Mouse (Mus musculus) limb, embryonic 14.5 days (tissue): Measurements from ENCODE around the gene Lig3. TPM values are rescaled to one million over a fixed set of nuclear protein-coding genes. Genes with fewer than 3 reads are reported as not detected.

Experiments used
- ATAC-seq: fragments of 200-750 bp; cut with Nextera tagmentation; 2 replicates; pipeline ENCODE4 v1.8.0; 2017; ENCODE audit warnings: low read depth, moderate number of reproducible peaks, moderate TSS enrichment; ENCODE audit not compliant: low FRiP score
- DNase-seq: peaks from one replicate; pipeline ENCODE4 v3.0.0-alpha.2; 2015; ENCODE audit warnings: low spot score
- H3K27ac ChIP-seq: fragments of 300-500 bp; sonication (generic); replicated peaks from 2 replicates; pipeline ENCODE4 v1.5.1; 2014; ENCODE audit warnings: low read depth, mild to moderate bottlenecking, low read length, moderate library complexity, mixed read lengths
- H3K27me3 ChIP-seq: fragments of 300-500 bp; sonication (generic); 2 replicates; pipeline ENCODE4 v1.6.1; 2014; ENCODE audit warnings: low read length, mixed read lengths; ENCODE audit not compliant: control insufficient read depth, insufficient read depth
- H3K36me3 ChIP-seq: fragments of 300-500 bp; sonication (generic); 2 replicates; pipeline ENCODE4 v1.6.1; 2014; ENCODE audit warnings: mild to moderate bottlenecking, low read length, moderate library complexity, mixed read lengths; ENCODE audit not compliant: control insufficient read depth, insufficient read depth
- H3K4me1 ChIP-seq: fragments of 300-500 bp; sonication (generic); 2 replicates; pipeline ENCODE4 v1.6.1; 2014; ENCODE audit warnings: antibody characterized with exemption, low read length, mixed read lengths; ENCODE audit not compliant: control insufficient read depth, insufficient read depth
- H3K4me2 ChIP-seq: fragments of 300-500 bp; sonication (generic); replicated peaks from 2 replicates; pipeline ENCODE4 v1.6.1; 2014; ENCODE audit warnings: low read depth, mild to moderate bottlenecking, low read length, moderate library complexity; ENCODE audit not compliant: severe bottlenecking
- H3K4me3 ChIP-seq: fragments of 300-500 bp; sonication (generic); replicated peaks from 2 replicates; pipeline ENCODE4 v1.5.1; 2014; ENCODE audit warnings: low read length
- H3K9ac ChIP-seq: fragments of 300-500 bp; sonication (generic); 2 replicates; pipeline ENCODE4 v1.6.1; 2014; ENCODE audit warnings: mild to moderate bottlenecking, low read depth, low read length, moderate library complexity; ENCODE audit not compliant: severe bottlenecking
- H3K9me3 ChIP-seq: fragments of 300-500 bp; sonication (generic); 2 replicates; pipeline ENCODE4 v1.6.1; 2016; ENCODE audit warnings: low read length; ENCODE audit not compliant: control insufficient read depth
- POLR2A ChIP-seq: fragments of 200-500 bp; IDR thresholded peaks from 2 replicates; pipeline ENCODE4 v1.8.0; 2012; ENCODE audit warnings: inconsistent platforms, mild to moderate bottlenecking, moderate library complexity, borderline replicate concordance; ENCODE audit not compliant: insufficient read depth, insufficient read length; ENCODE audit errors: extremely low read depth
- WGBS: fragments of 180-500 bp; shearing (Covaris S2); extraction: QIAGEN DNeasy Blood & Tissue Kit; methylation state at CpG from one replicate; pipeline ENCODE4 v1.1.7; 2014; 5-methylcytosine and 5-hydroxymethylcytosine counted together
- polyA plus RNA-seq, 2 experiments: library from polyadenylated mRNA; depleted of rRNA in 1 of 2; stranded (reverse) in 1 of 2; unstranded in 1 of 2; fragments of >200 nt; fragmentation: Nextera tagmentation in 1 of 2; extraction: Ambion mirVana in 1 of 2; gene quantifications; 2 replicates each; pipeline versions ENCODE4 v1.2.1 to v1.2.3; 2012 to 2014

Gene Lig3
- polyA plus RNA-seq, 2 experiments = 35.8 to 38.6 TPM

DNA sequence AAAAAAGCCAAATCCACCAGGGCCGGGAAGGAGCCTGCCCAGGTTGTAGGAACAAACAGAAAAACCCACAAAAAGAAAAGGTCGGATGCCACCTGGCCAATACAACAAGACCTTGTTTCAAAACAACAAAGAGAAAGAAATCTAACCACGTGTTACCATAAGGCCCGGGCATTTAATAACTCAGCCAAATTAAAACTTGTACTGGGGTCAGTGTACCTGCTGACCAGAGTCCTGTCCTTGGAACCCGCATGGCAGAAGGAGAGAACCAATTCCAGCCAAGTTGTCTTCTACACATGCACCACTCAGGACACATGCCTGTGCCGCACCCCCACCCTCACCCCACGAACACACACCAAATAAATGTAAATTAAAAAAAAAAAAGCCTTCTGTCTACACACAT lies 72.0 kb downstream of the Lig3 start:
- ATAC-seq (no peak), DNase-seq (no peak)
- Histone ChIP-seq H3K9me3 (no peaks in the 10 kb centered on the region), H3K27me3 (no peaks in the 10 kb centered on the region), H3K36me3 (no peaks in the 10 kb centered on the region), H3K4me1 (peaks cover 8% of the 10 kb centered on the region), H3K27ac (no peak overlapping the region), H3K9ac (no peak overlapping the region), H3K4me3 (no peak overlapping the region), H3K4me2 (no peak overlapping the region)
- no peak for TF ChIP-seq POLR2A
- WGBS = 79% methylated on average over 7 of the region's 7 CpGs

Other genes starting within 250 kb of the Lig3 start
- 0.33 TPM in 1 of 2 replicates, not detected in the other for gene Cct6b, start 16.8 kb upstream of the Lig3 start, polyA plus RNA-seq (2012; rRNA removed)
- gene Cct6b, start 16.8 kb upstream of the Lig3 start, polyA plus RNA-seq (2014; fragmentation: Nextera tagmentation; extraction: Ambion mirVana) = 0.25 and 0.37 TPM in 2 replicates
- 11.2 and 18.7 TPM in 2 replicates for gene Zfp830, start 16.8 kb upstream of the Lig3 start, polyA plus RNA-seq (2012; rRNA removed)
- gene Zfp830, start 16.8 kb upstream of the Lig3 start, polyA plus RNA-seq (2014; fragmentation: Nextera tagmentation; extraction: Ambion mirVana) = 32.4 and 35.0 TPM in 2 replicates
- gene Rffl, start 90.1 kb downstream of the Lig3 start, polyA plus RNA-seq (2012; rRNA removed) = 8.3 and 11.0 TPM in 2 replicates
- 11.3 and 11.5 TPM in 2 replicates for gene Rffl, start 90.1 kb downstream of the Lig3 start, polyA plus RNA-seq (2014; fragmentation: Nextera tagmentation; extraction: Ambion mirVana)
- gene Rad51d, start 109.5 kb downstream of the Lig3 start, polyA plus RNA-seq (2012; rRNA removed) = 10.5 and 11.5 TPM in 2 replicates
- 12.9 and 15.1 TPM in 2 replicates for gene Rad51d, start 109.5 kb downstream of the Lig3 start, polyA plus RNA-seq (2014; fragmentation: Nextera tagmentation; extraction: Ambion mirVana)
- gene Fndc8, start 111.0 kb downstream of the Lig3 start, polyA plus RNA-seq (2012; rRNA removed) = 0.10 and 0.14 TPM in 2 replicates
- gene Fndc8, start 111.0 kb downstream of the Lig3 start, polyA plus RNA-seq (2014; fragmentation: Nextera tagmentation; extraction: Ambion mirVana) = 0.11 and 0.25 TPM in 2 replicates
- 81.6 and 98.3 TPM in 2 replicates for gene Nle1, start 127.3 kb downstream of the Lig3 start, polyA plus RNA-seq (2012; rRNA removed)
- gene Nle1, start 127.3 kb downstream of the Lig3 start, polyA plus RNA-seq (2014; fragmentation: Nextera tagmentation; extraction: Ambion mirVana) = 30.0 and 35.0 TPM in 2 replicates
- 17.8 and 17.9 TPM in 2 replicates for gene Unc45b, start 129.4 kb downstream of the Lig3 start, polyA plus RNA-seq (2012; rRNA removed)
- 16.9 and 24.7 TPM in 2 replicates for gene Unc45b, start 129.4 kb downstream of the Lig3 start, polyA plus RNA-seq (2014; fragmentation: Nextera tagmentation; extraction: Ambion mirVana)
- gene Slfn5, start 170.2 kb downstream of the Lig3 start, polyA plus RNA-seq (2012; rRNA removed) = 1.0 and 1.3 TPM in 2 replicates
- 1.6 and 2.1 TPM in 2 replicates for gene Slfn5, start 170.2 kb downstream of the Lig3 start, polyA plus RNA-seq (2014; fragmentation: Nextera tagmentation; extraction: Ambion mirVana)
- 5.8 and 7.8 TPM in 2 replicates for gene Slfn9, start 210.7 kb downstream of the Lig3 start, polyA plus RNA-seq (2012; rRNA removed)
- 11.3 and 12.9 TPM in 2 replicates for gene Slfn9, start 210.7 kb downstream of the Lig3 start, polyA plus RNA-seq (2014; fragmentation: Nextera tagmentation; extraction: Ambion mirVana)
- 0.24 and 0.48 TPM in 2 replicates for gene Slfn8, start 239.7 kb downstream of the Lig3 start, polyA plus RNA-seq (2012; rRNA removed)
- 0.48 and 0.58 TPM in 2 replicates for gene Slfn8, start 239.7 kb downstream of the Lig3 start, polyA plus RNA-seq (2014; fragmentation: Nextera tagmentation; extraction: Ambion mirVana)